Mouse (Mus musculus) bone marrow, adult 2 months (tissue): ENCODE measurements around the gene Ptgfrn.

Source experiments
- CTCF ChIP-seq: fragments of 200-500 bp; IDR thresholded peaks from 2 replicates; pipeline ENCODE4 v1.5.1; 2011; ENCODE audit warnings: low read length, control low read depth; ENCODE audit not compliant: control insufficient read depth, insufficient read depth
- POLR2A ChIP-seq: fragments of 200-500 bp; IDR thresholded peaks from 2 replicates; pipeline ENCODE4 v1.6.1; 2011; ENCODE audit warnings: low read depth, mild to moderate bottlenecking, control low read depth, low read length, borderline replicate concordance; ENCODE audit not compliant: control insufficient read depth

DNA sequence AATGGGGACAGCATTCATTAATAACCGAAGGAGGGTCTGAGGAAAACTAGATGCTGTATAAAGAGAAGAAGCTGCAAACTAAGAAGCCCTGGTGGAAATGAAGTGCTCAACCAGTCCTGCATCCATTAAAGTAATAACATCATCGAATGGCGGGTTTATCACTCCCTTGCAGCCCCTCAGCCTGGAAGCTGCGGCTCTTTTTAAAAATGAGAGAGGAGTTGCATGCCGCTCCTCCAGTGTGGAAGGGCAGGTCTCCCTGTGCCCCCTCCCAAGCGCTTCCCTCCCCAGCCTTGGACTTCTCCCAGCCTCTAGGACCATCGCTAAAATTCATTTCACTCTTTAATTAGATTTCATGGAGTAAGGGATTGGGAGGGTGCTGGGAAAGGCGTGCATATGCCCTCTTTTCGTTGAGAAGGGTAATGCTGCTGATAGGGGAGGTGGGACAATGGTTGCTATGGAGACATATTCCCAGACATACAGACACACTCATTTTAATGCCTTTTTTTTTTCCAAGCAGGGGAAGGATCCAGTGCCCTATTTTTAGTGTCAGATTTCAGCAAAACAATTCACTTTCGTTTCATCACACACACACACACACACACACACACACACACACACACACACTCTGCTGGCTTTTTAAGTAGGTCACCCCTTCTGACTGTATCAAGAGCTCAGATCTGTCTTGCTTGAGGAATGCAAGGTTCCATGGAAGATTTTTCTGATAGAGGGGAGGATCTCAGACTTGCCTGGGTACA lies 35.4 kb upstream of the Ptgfrn start:
- TF ChIP-seq CTCF (no peak), POLR2A (no peak)
